Mouse (Mus musculus) limb, embryonic 10.5 days (tissue): ENCODE measurements around the gene Dusp22. TPM values are rescaled to one million over a fixed set of nuclear protein-coding genes. Genes with fewer than 3 reads are reported as not detected.

ENCODE experiments used
- DNase-seq: peaks from one replicate; pipeline ENCODE4 v3.0.0-alpha.2; 2017; ENCODE audit warnings: low spot score
- H3K27ac ChIP-seq: fragments of 300-500 bp; sonication (generic); 2 replicates; pipeline ENCODE4 v1.5.1; 2016; ENCODE audit warnings: mild to moderate bottlenecking
- H3K27me3 ChIP-seq: fragments of 300-500 bp; sonication (generic); 2 replicates; pipeline ENCODE4 v1.6.1; 2016; ENCODE audit warnings: low read depth, mild to moderate bottlenecking; ENCODE audit not compliant: poor library complexity, severe bottlenecking
- H3K36me3 ChIP-seq: fragments of 300-500 bp; sonication (generic); 2 replicates; pipeline ENCODE4 v1.6.1; 2016; ENCODE audit warnings: mild to moderate bottlenecking, moderate library complexity
- H3K4me1 ChIP-seq: fragments of 300-500 bp; sonication (generic); 2 replicates; pipeline ENCODE4 v1.6.1; 2016
- H3K4me3 ChIP-seq: fragments of 300-500 bp; sonication (generic); 2 replicates; pipeline ENCODE4 v1.5.1; 2016; ENCODE audit warnings: mild to moderate bottlenecking, moderate library complexity
- H3K9me3 ChIP-seq: fragments of 300-500 bp; sonication (generic); replicated peaks from 2 replicates; pipeline ENCODE4 v1.6.1; 2016; ENCODE audit warnings: mild to moderate bottlenecking
- WGBS: fragments of 180-500 bp; shearing (Covaris S2); methylation state at CpG from one replicate; pipeline ENCODE4 v1.1.7; 2016; 5-methylcytosine and 5-hydroxymethylcytosine counted together
- polyA plus RNA-seq: library from polyadenylated mRNA; unstranded; fragments of >200 nt; fragmentation: Nextera tagmentation; extraction: Ambion mirVana; gene quantifications from 2 replicates; pipeline ENCODE4 v1.2.1, GENCODE M21; 2016

The Dusp22 gene
- polyA plus RNA-seq, 1 experiment from 2014 or later = 17.5 TPM

DNA sequence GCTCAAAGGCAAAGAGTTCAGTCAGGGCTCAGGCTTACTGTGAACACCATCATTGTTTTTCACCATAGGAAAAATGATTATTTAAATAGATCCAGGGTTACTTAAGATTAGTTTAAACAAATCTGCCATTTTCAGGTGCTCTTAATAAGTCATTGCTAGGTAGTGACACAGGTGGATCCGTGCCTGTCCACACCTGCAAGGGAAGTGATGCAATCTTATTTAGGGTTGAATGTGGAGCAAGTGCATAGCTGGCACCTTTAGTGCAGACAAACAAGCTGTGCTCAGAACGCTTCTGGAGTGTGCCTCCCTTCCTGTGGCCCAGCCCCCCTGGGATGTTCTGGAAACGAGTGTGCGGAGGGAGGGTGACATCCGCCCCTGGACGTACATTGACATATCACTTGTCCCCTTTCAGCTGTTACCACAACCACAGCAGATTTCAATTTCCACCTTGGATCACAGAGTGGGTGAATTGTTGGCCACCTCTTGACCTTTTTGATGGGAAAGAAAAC lies 24.9 kb downstream of the Dusp22 start:
- DNase-seq = no peak
- no peak overlapping the region for H3K4me3 ChIP-seq
- no peaks in the 10 kb centered on the region for H3K9me3 ChIP-seq
- no peaks in the 10 kb centered on the region for H3K4me1 ChIP-seq
- H3K27ac ChIP-seq = no peak overlapping the region
- no peaks in the 10 kb centered on the region for H3K27me3 ChIP-seq
- H3K36me3 ChIP-seq = no peaks in the 10 kb centered on the region
- 72% methylated on average over 6 of the region's 6 CpGs for WGBS

DNA sequence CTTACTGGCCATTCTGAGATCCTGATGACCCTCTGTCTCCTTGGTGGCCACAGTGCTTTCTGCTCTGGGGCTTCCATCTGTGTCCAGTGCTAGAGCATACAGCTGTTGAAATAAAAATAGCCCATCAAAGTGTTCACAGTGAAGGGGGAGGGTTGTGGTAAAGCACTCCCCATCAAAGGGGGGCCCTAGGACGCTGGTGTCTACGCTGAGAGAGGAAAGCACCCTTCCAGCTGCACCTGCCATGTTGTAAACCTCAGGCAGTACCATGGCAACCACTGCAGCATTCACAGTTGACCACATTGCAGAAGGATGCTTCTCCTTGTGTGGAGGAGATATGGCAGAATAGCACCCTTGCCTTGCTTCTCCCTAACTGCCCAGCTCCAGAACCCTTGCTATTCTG lies 26.2 kb downstream of the Dusp22 start:
- H3K9me3 ChIP-seq = no peaks in the 10 kb centered on the region
- 82% methylated on average over 2 of the region's 2 CpGs for WGBS
- no peak overlapping the region for H3K27ac ChIP-seq

DNA sequence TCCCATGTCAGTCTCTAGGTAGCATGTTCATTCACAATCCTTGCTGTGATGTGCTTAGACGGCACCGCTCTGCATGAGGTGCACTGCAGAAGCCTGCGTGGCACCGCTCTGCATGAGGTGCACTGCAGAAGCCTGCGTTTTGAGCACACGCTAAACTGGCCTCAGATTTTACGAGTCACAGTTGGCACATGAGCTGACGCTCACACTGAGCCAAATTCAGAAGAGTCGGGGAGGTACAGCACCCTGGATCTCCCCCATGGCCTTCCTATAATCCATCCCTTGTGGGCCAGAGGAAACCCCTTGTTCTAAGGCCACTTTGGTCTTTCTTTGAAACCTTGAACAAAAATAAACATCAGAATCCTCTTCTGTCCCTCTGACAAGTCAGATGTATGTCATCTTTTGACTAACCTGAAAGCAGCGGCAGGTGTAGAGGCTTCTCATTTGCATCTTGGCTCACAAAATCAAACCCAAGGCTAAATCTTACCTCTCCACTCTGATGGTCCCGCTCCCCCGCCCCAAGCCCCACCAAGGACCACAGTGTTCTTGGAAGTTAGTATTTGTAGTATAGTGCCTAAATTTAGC lies 28.3 kb downstream of the Dusp22 start:
- no peak for DNase-seq
- H3K36me3 ChIP-seq = no peaks in the 10 kb centered on the region
- no peak overlapping the region for H3K4me3 ChIP-seq
- no peaks in the 10 kb centered on the region for H3K4me1 ChIP-seq
- no peaks in the 10 kb centered on the region for H3K9me3 ChIP-seq
- 94% methylated on average over 12 of the region's 12 CpGs for WGBS
- no peak overlapping the region for H3K27ac ChIP-seq
- H3K27me3 ChIP-seq = no peaks in the 10 kb centered on the region

More for the DNA sequence above, 26.2 kb downstream of the Dusp22 start:
- H3K4me1 ChIP-seq = no peaks in the 10 kb centered on the region
- no peaks in the 10 kb centered on the region for H3K36me3 ChIP-seq
- H3K4me3 ChIP-seq = no peak overlapping the region
- no peak for DNase-seq
- H3K27me3 ChIP-seq = no peaks in the 10 kb centered on the region

DNA sequence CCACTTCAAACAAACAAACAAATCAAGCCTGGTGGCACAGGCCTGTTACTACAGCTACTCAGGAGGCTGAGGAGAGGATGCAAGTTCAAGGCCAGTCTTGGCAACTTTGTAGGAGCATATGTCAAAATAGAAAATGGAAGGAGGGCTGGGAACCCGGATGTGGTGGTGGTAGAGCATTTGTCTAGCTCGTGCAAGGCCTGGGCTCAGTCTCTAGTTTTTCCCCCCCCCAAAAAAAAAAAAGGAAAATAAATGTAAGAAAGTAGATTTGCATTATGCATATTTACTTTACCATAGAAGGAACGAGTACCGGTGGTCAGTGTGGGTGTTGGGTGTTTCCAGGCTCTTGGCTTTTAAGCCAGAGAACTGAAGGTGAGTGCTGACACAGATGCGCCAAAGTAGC lies 29.7 kb downstream of the Dusp22 start:
- WGBS = 94% methylated on average over 5 of the region's 5 CpGs
- H3K4me1 ChIP-seq = no peaks in the 10 kb centered on the region
- H3K9me3 ChIP-seq = no peaks in the 10 kb centered on the region
- DNase-seq = no peak
- H3K4me3 ChIP-seq = no peak overlapping the region
- no peaks in the 10 kb centered on the region for H3K36me3 ChIP-seq
- H3K27me3 ChIP-seq = no peaks in the 10 kb centered on the region
- H3K27ac ChIP-seq = no peak overlapping the region

DNA sequence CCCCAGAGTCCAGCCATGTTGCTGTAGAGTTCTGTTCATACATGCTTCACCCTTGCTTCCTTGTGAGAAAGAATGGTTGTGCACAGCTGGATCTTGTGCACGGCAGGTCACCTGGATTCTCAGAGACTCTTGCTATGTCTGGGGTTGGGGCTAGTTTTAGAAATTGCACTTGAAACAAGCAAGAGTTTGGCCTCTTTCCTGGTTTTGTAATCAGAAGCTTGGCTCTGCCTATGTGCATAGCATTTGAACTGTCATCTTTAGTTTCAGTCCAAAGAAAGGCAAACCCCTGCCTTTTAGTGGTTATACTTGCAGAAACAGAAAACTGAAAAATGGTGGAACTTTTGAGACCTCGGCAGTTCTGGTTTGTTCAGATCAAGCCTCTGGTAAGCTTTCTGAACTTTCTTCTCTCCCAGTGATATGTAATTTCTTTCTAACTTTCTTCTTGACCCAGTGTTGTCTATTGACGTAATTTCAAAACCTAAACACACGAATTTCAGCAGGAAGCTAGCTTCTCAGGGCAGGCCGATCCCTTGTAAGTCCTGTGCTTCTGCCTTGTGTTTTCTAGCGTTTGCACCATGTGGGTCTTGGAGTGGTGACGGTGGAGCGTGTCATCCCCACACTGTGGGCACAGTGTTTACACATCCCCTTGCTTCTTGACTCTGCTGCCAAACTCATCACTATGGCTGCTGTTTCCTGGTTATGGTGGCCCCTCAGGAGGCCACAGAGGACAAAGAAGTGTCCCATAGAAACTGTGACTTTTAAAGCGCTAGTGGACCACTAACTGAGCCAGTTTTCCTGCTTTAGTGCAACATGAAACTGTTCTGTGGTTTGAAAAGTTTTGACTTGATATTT lies 31.9 kb downstream of the Dusp22 start:
- H3K4me3 ChIP-seq = no peak overlapping the region
- no peaks in the 10 kb centered on the region for H3K27me3 ChIP-seq
- peaks cover 4% of the 10 kb centered on the region; the same call in 1 of the 2 replicates for H3K4me1 ChIP-seq
- no peak for DNase-seq
- H3K27ac ChIP-seq = no peak overlapping the region
- H3K36me3 ChIP-seq = no peaks in the 10 kb centered on the region
- no peaks in the 10 kb centered on the region for H3K9me3 ChIP-seq
- WGBS = 91% methylated on average over 9 of the region's 9 CpGs

DNA sequence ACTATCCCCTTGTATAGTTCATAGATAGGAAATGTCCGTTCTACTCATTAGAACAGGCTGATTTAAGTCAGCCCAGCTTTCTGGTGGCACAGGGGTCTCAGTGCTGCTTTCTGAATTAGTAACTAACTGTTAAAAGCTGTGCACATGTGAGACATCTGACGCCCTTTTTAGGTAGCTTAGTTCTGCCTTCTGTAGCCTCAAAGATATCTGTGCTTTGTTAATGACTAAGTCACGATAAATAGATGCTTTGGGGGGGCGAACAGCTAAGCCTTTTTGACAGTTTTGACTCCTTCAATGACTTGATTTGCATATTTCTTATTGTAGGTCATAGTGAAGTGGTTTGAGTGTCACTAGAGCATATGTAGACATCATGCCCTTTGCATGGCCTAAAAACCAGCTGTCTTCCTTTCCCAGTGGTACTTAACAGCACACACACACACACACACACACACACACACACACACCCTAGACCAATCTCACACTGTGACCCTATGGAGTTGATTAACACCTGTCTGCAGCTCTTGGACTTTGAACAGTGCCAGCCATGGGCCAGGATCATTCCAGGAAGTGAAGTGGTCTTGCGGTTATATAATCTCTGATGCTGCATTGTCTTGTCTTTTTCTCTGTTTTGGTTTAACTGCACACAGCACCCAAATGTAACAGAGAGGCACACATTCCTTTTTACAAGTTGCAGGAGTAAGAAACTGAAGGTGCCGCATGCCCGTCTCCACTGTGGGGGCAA lies 33.0 kb downstream of the Dusp22 start:
- no peak for DNase-seq
- Histone ChIP-seq H3K4me1 (peaks cover 6% of the 10 kb centered on the region; the same call in 1 of the 2 replicates), H3K4me3 (no peak overlapping the region), H3K36me3 (no peaks in the 10 kb centered on the region), H3K27me3 (no peaks in the 10 kb centered on the region), H3K27ac (no peak overlapping the region), H3K9me3 (no peaks in the 10 kb centered on the region)
- 88% methylated on average over 7 of the region's 7 CpGs for WGBS

DNA sequence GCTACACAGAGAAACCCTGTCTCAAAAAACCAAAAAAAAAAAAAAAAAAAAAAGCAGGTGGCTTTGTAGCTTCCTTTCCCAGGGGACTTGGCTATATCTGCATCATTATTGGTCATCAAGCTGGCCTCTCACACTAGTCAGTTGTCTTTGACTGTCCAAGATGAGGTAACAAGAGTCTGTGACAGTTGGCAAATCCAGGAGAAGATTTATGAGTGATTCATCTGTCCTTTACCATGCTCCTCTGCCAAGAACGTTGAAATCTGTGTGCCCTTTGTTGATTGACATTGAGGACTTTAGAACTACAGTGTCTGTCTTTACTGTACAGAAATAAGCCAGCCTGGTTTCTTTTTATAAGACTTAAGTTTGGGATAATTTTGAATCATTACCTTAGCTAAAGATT lies 35.4 kb downstream of the Dusp22 start:
- no peak for DNase-seq
- H3K27ac ChIP-seq = no peak overlapping the region
- 72% methylated on average over 1 of the region's 1 CpGs for WGBS
- no peak overlapping the region for H3K4me3 ChIP-seq
- no peaks in the 10 kb centered on the region for H3K27me3 ChIP-seq
- peaks cover 6% of the 10 kb centered on the region; the same call in 1 of the 2 replicates for H3K4me1 ChIP-seq
- H3K9me3 ChIP-seq = no peaks in the 10 kb centered on the region
- no peaks in the 10 kb centered on the region for H3K36me3 ChIP-seq

DNA sequence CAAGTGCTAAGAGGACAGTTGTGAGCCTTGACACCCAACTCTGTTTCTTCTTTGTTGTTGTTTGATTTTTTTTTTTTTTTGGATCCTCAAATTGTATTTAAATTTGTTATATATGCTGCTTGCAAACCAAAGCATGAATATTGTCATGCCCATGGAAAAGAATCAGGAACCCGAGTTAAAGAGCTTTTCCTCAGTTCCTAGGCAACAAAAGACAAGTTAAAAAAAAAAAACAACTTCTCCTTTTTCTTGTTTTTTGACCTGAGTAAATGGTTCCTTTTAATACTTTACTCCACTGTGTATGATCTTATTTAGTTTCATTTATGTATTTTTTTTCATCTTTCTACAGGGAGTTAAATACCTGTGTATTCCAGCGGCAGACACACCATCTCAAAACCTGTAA lies 36.1 kb downstream of the Dusp22 start:
- Histone ChIP-seq H3K4me1 (peaks cover 6% of the 10 kb centered on the region; the same call in 1 of the 2 replicates), H3K4me3 (no peak overlapping the region), H3K9me3 (no peaks in the 10 kb centered on the region), H3K27me3 (no peaks in the 10 kb centered on the region), H3K27ac (no peak overlapping the region), H3K36me3 (no peaks in the 10 kb centered on the region)
- DNase-seq = no peak
- 91% methylated on average over 2 of the region's 2 CpGs for WGBS

DNA sequence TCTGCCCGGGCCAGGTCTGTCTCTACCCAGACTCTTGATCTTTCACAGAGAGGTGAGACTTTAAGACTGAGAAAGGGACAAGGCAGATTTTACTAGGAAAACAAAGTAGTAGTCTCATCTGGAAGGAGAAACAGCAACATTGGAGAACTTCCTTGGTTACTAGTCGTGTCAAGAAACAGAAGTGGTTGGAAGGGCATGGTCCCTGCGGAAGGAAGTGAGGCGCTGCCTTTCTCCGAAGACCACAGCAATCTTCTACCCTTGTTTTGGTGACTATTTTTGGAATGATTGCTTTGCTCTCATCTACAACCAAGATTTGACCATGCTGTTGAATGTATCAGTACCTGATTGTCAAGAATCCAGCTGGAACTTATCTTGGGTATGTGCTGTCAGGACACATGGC lies 38.1 kb downstream of the Dusp22 start:
- no peaks in the 10 kb centered on the region for H3K27me3 ChIP-seq
- WGBS = 92% methylated on average over 5 of the region's 5 CpGs
- H3K36me3 ChIP-seq = no peaks in the 10 kb centered on the region
- H3K9me3 ChIP-seq = no peaks in the 10 kb centered on the region
- H3K4me1 ChIP-seq = peaks cover 6% of the 10 kb centered on the region; the same call in 1 of the 2 replicates
- no peak overlapping the region for H3K27ac ChIP-seq
- no peak overlapping the region for H3K4me3 ChIP-seq
- no peak for DNase-seq

DNA sequence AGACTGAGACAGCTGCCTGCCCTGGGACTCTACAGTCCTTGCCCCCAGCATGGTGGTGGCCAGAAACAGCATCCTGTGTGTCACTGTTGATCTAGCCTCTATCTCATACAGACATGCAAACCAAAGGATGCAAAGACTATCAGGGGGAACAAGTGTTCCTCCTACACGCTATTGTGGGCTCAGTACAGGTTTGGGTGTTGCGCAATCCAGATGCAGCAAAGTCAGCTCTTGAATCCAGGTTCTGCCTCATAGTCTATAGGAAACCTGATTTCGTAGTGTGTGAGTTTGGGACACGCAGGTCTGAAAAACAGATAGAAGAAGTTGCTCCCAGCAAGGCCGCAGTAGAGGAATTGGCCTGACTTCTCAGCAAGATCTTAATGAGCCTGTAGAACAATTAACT lies 42.9 kb downstream of the Dusp22 start:
- DNase-seq = no peak
- Histone ChIP-seq H3K27me3 (no peaks in the 10 kb centered on the region), H3K27ac (no peak overlapping the region), H3K4me1 (no peaks in the 10 kb centered on the region), H3K36me3 (no peaks in the 10 kb centered on the region), H3K4me3 (no peak overlapping the region), H3K9me3 (no peaks in the 10 kb centered on the region)
- WGBS = 94% methylated on average over 5 of the region's 5 CpGs

DNA sequence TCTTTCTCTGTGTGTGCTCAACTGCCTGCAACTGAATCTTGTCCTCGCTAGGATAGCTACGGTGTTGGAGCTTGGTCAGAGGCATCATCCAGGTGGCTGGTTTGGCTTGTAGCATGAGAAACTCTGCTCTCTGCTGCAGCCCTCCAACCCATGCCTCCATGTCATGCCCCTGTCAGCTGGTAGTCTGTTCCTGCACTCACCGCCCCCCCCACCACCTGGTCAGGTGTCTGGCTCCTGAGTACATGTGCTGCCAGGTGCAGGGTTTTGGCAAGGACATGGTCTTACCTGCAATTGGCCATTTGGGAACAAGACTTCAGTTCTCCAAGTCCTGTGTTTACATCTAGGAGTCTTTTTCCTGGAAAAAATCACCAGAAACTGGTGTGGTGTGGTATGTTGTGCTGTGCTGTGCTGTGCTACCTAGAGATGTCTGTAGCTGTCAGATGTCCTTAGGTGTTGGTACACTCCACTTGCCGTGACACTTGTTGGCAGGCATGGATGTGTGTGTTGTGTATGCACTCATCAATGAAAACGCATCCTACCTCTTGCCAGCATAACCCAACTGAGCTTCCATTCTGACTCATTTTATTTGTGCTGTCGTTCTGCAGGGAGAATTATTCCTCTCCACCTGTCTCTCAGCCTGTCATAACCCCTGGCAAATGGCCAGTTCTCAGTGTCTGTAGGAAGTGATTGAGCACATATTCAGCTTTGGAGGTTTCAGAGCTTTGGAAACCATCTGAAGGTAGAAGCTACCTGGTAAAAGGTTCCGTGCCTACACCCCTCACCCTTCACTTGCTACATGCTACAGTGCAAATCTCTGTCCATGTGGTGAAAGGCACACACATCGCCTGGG lies 44.7 kb downstream of the Dusp22 start:
- H3K36me3 ChIP-seq = no peaks in the 10 kb centered on the region
- H3K9me3 ChIP-seq = no peaks in the 10 kb centered on the region
- no peaks in the 10 kb centered on the region for H3K27me3 ChIP-seq
- no peaks in the 10 kb centered on the region for H3K4me1 ChIP-seq
- DNase-seq = no peak
- 89% methylated on average over 8 of the region's 8 CpGs for WGBS
- H3K4me3 ChIP-seq = no peak overlapping the region
- no peak overlapping the region for H3K27ac ChIP-seq

DNA sequence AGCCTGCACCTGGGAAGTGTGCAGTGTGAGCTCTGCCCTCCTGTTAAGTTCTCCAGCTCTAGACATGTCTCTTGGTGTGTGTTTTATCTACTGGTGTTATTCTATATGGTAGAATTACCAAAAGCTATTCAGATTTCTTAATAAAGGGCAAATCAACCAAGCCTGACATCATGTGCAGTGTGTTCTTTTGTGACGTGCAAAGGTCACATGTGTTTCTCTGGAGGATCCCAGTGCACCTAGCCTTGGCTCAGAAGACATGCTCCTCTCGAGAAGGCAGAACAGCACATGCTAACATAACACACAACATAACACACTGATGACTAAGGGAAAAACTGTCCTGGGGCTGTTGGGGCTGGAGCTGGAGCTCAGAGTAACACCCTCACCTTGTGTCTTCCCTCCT lies 51.3 kb downstream of the Dusp22 start:
- H3K9me3 ChIP-seq = no peaks in the 10 kb centered on the region
- 88% methylated on average over 2 of the region's 2 CpGs for WGBS

More for the DNA sequence above, 51.3 kb downstream of the Dusp22 start:
- H3K4me1 ChIP-seq = no peaks in the 10 kb centered on the region
- no peak overlapping the region for H3K27ac ChIP-seq
- DNase-seq = no peak
- no peak overlapping the region for H3K4me3 ChIP-seq
- no peaks in the 10 kb centered on the region for H3K27me3 ChIP-seq
- H3K36me3 ChIP-seq = no peaks in the 10 kb centered on the region
